Mouse (Mus musculus) neutrophil, adult 65 days (primary cell): ENCODE results near the gene Hspb11. TPM values are rescaled to one million over a fixed set of nuclear protein-coding genes. Genes with fewer than 3 reads are reported as not detected.

Experiments used
- total RNA-seq: library from RNA; stranded (reverse); gene quantifications from 2 replicates; pipeline ENCODE4 v1.2.4, GENCODE M21; 2023

Hspb11 gene
- 4.5 and 6.3 TPM in 2 replicates for total RNA-seq

DNA sequence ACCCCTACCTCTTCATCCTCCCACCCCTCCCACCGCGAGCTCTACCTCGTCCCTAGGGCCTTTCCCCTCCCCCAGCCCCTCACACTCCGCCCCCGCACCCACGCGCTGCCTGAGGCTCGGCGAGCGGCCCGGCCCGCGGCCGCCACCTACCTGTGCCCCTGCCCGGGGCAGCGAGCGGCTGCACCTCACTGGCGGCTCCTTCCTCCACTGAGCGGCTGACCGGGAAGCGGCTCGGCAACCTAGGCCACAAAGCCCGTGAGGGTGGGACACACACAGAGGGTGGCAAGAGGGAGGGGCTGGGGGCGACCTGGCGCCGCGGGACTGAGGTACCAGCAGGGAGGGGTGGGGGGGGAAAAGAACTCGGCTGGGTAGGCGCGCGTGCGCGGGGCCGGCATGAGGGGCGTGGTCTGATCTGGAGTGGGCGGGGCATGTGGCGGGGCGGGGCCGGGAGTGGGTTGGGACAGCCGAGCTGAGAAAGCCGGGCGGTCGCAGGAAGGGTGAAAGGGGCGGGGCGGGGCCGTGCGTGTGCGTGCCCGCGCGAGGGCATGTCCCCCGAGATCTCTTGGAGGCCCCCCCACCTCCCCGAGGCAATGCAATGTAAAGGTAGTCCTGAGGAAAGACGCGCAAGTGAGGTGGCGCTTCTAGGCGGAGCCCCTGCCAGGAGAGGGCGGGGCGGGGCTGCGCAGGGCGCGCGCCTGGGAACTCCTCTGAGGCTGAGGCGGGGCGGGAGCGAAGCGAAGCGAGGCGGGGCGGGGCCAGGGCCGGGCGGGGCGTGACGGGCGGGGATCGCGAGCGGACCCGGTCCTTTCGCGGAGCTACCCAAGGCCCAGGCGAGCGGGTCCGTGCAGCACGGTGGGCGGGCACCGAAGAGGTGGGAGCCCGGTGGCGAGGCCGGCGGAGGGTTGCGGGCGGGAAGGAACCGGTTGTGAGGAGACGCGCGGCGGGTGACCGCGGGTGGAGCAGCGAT lies at the start of gene Hspb11, which contains the start of gene Lrrc42:
Gene Hspb11, plus strand, starts transcription at position 469 of the 967 bp plus-strand sequence.
Gene Lrrc42, minus strand, starts transcription at position 408 of the 967 bp plus-strand sequence.

DNA sequence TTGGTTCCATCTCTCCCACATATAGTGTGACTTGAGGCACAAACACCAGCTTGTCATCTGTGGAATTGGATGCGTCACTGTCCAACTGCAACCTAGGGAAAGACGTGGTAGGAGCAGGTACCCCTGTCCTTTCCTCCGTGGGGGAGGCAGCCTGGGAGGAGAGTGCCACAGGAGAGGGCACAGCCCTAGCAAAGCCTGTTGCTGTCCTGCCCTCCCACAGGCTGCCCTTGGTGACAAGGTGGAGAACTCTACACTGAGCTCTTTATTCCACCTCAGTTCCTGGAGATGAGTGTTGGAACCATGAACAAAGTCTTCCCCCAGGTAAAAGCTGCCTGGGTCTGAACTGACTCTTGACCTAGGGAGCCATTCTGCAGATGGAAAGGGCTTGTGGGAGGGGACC lies 44.5 kb upstream of the Hspb11 start, which contains the start of gene Ldlrad1:
Gene Ldlrad1, plus strand, starts transcription at position 301 of the 400 bp plus-strand sequence.

DNA sequence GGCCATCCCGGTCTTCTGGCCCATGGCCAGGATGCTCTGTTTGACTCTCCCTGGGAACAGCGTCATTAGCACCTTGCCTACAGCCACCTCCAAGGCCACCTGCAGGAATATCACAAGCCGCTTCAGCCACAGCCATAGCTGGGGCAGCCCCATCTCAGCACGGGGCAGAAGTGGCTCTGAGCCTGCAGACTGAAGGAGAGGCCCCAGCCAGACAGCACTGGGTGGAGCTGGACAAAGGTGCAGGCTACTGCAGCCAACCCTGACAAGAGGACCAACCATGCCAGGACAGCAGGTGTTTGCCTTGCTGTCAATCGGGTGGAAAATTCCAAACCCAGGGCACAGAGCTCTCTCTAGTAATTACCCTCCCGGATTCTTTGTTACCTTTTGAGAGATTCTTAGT lies 53.6 kb downstream of the Hspb11 start, which contains the start of gene Dio1:
Gene Dio1, minus strand, starts transcription at position 204 of the 400 bp plus-strand sequence.

DNA sequence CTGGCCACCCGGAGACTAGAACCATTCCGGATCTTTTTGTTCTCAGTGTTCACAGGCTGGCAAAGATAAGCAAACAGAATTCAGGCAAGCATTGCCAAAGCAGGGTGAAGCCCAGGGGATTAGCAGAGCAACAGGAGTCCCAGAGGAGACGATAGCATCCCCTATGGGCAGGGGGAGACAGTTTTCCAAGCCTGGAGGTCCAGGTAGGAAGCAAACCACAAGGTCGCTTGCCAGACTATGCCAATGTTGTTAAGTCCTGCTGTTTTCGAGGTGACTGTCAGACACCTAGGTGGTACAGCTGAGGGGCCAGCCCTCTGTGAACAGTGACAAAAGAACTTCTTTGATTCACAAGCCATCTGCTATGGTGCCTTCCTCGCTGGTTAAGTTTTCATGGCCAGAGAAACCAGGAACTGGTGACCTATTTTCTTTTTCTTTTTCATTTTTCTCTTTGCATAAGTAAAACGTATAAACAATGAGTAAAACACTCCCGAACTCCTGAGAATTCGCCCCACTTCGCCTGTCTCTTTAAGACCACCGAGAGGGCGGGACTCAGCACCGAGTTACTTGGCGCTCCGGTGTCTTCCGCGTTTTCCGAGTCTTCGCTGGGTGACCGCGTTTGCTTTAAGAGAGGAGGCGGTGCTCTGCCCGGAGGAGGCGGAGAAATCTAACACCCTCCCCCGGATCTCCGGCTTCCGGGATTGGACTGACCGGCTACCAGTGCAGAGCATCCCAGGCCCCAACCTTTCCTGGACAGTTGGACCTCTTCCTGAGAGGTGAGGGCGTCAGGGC lies 60.5 kb downstream of the Hspb11 start, which contains the start of gene Yipf1:
Gene Yipf1, plus strand, starts transcription at position 674 of the 789 bp plus-strand sequence.

Other genes with a start within 250 kb of the Hspb11 start
- 21.9 and 35.1 TPM in 2 replicates for gene Mrpl37, start 186.7 kb upstream of the Hspb11 start, total RNA-seq
- gene Cyb5rl, start 186.6 kb upstream of the Hspb11 start, total RNA-seq: 2.1 and 2.8 TPM in 2 replicates
- not detected in 2 replicates for gene Cdcp2, start 156.7 kb upstream of the Hspb11 start, total RNA-seq
- 138 and 152 TPM in 2 replicates for gene Tmem59, start 75.2 kb upstream of the Hspb11 start, total RNA-seq
- 27.1 and 34.5 TPM in 2 replicates for gene Tceanc2, start 74.5 kb upstream of the Hspb11 start, total RNA-seq
- not detected in 2 replicates for gene Ldlrad1, start 44.4 kb upstream of the Hspb11 start, total RNA-seq
- gene Lrrc42, start 61 bp upstream of the Hspb11 start, total RNA-seq: 9.4 and 14.2 TPM in 2 replicates
- gene Dio1, start 53.6 kb downstream of the Hspb11 start, total RNA-seq: not detected in 2 replicates
- gene Yipf1, start 60.8 kb downstream of the Hspb11 start, total RNA-seq: 51.2 and 54.1 TPM in 2 replicates
- 15.4 and 15.6 TPM in 2 replicates for gene Ndc1, start 114.2 kb downstream of the Hspb11 start, total RNA-seq
- gene Glis1, start 181.0 kb downstream of the Hspb11 start, total RNA-seq: 0.82 TPM in 1 of 2 replicates, not detected in the other